Mouse (Mus musculus) adrenal gland, adult 8-10 months (tissue): ENCODE data around the gene Cx3cl1. TPM values are rescaled to one million over a fixed set of nuclear protein-coding genes. Genes with fewer than 3 reads are reported as not detected.

Experiments used
- DNase-seq: peaks from one replicate; pipeline ENCODE4 v3.0.0; 2022
- total RNA-seq, 4 experiments: library from RNA; stranded (reverse); gene quantifications; 2 replicates each; pipeline ENCODE4 v1.2.4; 2022

The Cx3cl1 gene
- total RNA-seq, 4 experiments from 2014 or later, result 27.2 to 62.7 (median 45.0) TPM

DNA sequence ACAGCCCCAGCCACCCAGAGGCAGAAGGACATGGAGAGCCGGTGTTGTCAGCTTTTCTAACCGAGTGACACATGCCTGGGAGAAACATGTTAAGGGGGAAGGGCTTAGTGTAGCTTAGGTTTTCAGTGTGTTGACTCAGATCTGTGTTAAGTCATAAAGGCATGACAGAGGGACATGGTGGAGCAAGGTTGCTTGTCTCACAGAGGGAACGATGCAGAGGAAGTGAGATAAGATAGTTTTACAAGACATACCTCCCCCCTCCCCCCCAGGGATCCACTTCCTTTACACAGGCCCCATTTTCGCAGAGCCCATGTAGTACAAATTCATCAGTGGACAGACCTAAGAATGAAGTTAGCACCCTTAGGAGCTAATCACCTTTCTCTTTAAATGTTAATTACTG lies 30.6 kb downstream of the Cx3cl1 start:
- no peak for DNase-seq

DNA sequence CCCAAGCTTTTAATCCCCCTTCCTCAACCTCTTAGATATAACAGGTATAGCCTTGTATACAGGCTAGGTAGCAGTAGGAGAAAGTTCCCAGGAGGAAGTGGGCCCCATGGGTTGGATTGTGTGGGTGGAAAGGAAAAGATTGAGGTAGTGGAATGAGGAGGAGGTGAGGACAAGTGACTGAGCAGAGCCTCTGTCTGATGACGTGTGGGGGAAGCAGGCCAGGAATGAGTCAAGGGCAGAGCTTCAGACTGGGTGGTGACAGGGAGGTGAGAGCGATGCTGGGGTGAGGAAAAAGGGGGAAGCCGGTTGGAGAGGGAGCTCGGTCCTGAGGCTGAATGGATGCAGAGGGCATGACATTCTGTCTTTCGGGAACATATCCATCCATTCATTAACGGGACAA lies 31.7 kb downstream of the Cx3cl1 start:
- DNase-seq, result no peak

DNA sequence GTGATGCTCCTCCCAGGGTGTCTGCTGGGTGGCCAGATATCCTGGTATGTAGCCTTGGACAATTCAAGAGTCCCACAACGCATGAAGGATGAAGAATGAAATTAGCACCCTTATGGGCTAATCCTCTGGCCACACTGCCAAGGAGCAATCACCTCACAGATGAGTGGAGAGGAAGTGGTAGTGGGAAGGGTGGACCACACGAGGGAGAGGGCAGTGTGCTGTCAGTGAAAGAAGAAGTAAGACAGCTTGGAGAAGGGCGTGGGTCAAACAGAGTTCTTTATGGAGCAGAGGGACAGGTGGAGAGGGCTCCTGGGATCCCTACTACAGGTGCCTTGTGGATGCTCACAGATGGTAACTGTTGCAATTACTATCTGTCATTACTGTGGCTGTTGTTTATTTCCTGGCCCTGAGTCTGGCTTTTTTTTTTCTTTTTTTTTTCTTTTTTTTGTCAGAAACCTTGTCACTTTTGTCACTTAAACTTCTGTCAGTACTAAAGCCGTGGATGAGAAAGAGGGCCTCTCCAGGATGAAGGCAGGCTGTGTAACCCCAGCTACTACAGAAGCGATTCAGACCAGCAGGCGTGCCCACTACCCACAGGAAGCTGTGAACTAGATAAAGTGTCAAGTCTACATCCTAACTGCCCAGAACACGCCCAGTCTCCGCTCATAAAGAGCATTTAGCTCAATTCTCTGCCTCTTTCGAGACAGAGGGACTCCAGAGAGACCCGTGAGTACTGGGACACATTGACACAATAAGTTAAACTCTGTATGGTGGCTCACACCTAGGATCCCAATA lies 32.9 kb downstream of the Cx3cl1 start:
- no peak for DNase-seq

DNA sequence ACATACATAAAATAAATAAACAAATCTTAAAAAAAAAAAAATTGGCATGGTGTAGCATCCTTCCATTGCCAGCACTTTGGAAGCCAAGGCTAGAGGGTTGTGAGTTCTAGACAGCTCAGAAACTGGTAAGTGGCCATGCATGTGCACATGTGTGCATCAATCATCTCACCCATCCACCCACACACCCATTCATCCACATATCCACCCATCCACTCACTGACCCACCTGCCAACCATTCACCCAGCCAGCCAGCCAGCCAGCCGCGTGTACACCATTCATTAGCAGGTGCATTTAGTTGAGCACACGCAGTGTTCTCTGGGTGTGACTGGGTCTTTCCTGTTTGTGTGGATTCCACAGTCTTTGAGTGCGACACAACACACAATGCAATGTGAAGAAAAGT lies 34.0 kb downstream of the Cx3cl1 start:
- no peak for DNase-seq

DNA sequence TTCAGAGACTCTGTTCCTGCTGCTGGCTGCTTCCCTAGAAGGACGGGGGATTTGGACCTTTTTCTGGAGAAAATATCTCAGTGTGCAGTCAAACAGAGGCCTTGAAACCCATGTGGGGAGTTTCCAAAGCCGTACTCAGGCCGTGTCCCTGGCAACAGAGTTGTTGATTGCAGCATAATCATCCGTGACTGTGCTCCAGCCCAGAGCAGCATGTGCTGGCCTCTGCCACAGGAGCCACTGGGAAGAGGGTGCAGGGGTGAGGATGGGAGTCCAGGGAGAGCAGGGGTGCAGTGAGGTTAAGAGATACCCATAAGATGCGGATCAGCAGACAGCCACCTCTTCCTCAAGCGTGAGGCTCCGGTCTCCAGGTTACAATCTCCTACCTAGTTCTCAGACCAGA lies 35.7 kb downstream of the Cx3cl1 start:
- DNase-seq, result peak; percentile 78

DNA sequence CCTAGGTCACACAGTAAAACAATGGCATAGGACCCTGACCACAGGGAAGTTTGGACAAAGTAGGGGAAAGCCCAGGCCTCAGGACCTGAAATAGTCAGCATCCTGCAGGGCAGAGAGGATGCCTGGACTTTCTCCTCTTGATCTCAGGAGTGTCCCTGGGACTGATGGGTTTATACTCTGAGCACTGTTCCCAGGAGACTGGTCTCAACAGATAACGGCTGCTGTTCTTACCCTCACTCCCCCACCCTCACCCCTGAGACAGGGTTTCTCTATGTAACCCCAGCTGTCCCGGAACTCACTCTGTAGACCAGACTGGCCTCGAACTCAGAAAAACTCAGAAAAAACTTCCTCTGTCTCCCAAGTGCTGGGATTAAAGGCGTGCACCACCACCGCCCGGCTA lies 36.6 kb downstream of the Cx3cl1 start:
- no peak for DNase-seq

DNA sequence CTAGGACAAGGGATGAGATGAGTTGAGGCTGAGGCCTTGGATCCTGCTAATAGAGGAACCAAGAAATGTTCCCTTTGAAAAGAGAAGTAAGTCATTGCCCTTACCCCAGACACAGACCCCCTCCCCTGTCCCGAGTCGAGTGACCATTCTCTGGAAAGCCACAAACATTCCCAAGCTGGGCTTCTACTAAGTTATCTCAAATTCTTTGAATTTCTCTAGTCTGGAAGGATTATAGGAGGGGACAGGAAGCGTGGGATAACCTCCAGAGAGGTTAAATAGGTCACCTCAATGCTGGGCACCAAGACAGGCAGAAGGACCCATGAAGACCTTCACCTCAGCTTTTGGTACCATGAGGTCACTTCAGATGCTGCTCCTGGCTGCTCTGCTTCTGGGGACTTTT lies 38.3 kb downstream of the Cx3cl1 start, which contains the start of gene Ccl17:
Ccl17 (plus strand) TSS at position 301 of the 400 bp plus-strand sequence.
- no peak for DNase-seq

DNA sequence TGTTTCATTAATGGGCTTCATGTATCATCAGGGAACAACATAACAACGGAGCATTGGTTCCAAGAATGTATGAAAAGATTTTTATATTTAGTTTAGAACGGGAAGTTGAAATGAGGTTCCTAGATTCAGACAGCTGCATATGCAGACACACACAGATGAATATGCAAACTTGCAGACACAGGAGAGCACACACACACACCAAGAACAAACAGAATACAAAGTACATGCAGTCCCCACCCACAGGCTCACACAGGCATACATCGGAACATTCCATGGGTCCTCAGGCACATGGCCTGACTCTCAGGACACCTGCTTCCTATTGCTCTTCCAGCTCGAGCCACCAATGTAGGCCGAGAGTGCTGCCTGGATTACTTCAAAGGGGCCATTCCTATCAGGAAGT lies 39.0 kb downstream of the Cx3cl1 start:
- DNase-seq, result no peak

DNA sequence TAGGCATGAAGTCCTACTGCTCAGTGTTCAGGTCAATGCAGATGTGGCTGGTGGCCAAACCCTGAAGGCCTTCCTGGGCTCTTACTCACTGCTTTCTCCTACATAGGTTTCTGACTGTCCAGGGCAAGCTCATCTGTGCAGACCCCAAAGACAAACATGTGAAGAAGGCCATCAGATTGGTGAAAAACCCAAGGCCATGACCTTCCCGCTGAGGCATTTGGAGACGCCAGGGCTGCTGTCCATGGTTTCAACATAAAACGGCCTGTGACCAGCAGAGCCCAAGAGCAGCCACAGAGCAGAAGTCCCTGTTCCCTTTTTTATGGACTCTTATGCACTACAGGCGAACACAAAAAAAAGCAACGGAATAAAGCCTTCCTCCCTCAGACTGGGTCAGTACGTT lies 39.8 kb downstream of the Cx3cl1 start:
- peak; percentile 59 for DNase-seq

DNA sequence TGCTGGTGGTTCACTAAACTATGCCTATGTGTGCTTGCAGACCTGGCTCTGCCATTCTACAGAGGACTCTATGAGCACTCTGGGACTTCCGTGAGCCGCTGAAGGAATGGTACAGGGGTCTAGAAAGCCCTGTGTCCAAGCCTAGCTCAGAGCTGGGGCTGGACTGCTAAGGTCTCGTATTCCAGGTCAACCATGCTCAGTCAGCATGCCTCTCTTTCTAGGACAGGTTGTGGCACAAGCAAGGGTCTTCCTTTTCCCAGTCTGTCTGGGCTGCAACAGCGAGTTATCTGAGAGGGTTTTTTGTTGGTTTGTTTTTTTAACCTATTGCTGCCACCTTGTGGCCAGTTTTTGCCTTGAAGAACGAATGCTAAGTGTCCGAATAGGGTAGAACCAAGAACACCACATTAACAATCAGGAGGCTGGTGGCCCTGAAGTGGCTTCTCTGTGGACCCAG lies 40.9 kb downstream of the Cx3cl1 start:
- peak; percentile 67 for DNase-seq

DNA sequence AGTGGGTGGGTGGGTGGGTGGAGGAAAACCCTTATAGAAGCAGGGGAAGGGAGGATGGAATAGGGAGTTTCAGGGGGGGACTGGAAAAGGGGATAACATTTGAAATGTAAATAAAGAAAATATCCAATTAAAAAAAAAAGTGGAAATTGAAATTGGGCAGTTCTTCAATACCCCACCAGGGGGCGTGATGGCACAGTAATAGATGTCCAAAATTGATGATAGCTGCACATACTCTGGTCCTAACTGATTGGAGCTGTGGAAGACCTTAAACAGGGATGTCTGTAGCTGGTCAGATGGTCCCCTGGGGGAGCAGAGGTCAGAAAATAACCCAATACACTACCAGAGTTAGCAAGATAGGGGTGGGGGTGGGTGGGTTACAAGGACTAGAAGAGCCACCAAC lies 42.7 kb downstream of the Cx3cl1 start:
- no peak for DNase-seq

DNA sequence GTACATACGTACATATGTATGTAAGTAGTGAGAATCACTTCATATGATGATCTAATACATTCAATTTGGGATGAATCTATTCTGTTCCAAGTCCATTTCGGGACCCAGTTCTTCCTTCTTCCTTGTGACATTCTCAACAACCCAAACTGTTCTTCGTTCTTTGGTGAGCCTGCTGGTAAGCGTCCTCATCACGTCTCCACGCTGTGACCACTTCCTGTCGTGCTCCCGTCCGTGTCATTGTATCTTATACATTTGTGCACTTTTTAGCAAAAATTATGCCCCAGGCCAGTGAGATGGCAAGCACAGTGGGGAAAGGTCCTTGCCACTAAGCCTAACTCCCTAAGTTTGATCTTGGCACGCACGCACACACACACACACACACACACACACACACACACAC lies 46.1 kb downstream of the Cx3cl1 start:
- no peak for DNase-seq

DNA sequence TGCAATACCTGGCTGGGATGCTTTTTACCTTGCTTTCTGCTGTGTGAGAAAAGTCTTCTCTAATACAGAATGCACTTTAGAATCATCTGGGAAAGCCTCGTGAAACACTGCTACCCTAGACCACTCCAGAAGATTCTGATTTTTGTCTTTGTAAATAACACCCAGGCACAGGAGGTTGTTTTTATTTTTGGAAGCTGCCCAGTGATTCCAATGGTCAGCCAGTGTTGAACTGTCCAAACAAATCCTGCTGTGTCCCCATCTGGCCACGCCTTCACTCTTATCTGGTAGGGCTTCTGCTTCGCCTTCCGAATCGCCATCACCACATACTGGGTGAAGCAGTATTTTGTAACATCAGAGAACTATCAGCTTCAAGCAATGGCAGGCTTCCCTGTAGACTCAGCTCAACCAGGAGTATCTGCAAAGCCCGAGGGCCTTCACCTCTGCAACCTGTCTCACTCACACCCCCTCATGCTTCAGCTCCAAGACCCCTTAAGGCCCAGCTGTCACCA lies 47.9 kb downstream of the Cx3cl1 start:
- DNase-seq, result no peak

DNA sequence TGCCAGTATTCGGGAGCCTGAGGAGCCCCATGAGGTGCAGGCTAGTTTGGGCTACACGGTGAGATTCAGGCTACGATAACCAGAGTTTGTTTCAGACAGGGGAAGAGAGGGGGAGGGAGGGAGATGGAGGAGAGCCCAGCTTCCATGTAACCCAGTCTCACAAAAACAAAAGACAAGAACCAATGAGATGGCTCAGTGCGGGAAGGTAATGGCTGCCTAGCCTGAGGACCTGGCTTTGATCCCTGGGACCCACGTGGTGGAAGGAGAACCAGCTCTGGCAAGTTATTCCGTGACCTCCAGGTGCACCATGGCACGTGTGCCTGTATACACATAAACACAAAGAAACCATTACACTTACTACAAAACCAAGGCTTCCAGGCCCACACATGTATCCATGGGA lies 48.7 kb downstream of the Cx3cl1 start:
- no peak for DNase-seq

DNA sequence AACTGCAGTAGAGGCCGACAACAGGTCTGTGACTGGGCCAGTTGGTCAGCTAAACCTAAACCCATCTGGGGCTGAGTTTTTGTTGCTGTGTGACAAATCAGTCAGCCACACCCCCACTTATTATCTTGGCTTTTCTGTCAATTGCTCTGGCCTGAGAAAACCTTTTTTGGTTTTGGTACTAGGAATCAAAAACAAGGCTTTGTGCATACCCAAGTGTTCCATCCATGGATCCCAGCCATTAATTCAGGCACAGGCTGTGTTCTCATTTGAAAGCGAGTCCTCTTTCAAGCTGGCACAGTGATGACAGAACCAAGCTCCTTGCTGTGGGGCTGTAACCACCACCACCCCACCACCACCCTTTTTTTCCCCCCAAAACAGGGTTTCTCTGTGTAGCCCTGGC lies 49.6 kb downstream of the Cx3cl1 start:
- no peak for DNase-seq

DNA sequence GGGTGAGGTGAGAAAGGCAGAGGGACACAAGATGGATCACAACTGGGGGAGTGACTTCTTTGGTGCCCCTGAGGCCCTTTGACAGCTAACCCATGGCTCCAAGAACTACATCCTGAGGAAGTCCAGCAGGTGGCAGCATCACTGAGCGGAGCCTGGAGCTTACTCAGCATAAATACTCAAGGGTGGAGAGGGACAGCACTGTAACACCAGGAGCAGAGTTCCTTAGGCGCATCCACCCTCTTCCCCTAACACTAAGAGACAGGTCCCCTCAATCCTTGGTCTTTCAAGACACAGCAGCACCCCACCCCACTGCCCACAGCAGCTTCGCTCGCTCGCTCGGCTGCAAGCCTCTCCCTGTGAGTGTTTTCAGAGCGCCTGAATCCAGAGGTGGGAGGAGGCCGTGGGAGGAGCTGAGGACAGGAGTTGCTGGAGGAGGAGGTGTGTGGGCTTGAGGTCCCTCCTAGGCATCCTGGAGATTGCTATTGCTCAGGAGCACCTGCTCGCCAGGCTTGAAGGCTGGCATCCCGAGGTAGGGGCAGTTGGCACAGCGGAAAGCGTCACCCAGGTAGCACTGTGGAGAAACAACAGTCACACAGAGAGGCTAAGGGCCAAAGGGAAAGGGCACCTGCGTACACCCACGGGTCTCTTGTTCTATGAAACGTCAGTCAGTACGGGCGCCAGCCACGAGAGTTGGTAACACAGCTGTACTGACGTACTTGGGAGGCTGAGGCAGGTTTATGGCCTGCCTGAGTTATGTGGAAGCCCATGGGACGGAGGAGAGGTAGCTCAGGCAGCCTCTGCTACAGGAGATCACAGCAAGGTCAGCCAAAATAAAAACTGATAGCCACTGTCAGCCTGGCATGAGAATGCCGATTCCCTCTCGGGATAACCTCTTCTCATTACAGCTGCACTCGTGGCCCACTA lies 51.1 kb downstream of the Cx3cl1 start:
- no peak for DNase-seq

DNA sequence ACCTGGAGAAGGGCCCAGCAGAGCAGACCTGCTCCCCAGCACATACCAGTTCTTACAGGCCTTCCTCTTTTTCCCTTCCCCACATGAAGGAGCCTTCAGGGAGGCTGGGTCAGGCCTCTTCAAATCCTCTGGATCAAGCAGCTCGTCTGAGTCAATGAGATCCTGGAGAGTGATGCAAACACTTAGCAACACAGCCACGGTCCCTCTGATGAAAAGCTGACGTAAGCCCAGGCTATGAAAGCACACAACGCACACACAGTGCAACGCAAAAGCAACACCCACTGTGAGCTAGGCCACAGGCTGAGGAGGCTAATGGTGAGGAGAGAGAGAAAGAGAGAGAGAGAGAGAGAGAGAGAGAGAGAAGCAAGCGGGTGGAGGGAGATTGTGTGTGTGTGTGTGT lies 53.4 kb downstream of the Cx3cl1 start:
- DNase-seq, result no peak

DNA sequence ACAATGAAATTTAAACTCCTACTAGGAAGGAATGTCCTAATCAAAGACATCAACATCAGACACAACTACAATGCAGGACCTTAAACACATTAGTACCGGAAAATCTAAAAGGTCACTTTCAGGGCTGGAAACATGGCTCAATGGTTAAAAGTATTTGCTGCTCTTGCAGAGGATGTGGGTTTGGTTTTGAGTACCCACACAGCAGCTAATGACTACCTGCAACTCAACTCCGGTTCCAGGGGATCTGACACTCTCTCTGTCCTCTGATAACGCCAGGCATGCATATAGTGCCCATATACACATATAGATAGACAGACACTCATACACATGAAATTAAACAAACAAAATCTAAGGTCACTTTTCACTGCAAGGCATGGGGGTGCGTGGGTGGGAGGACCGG lies 54.4 kb downstream of the Cx3cl1 start:
- DNase-seq, result no peak

DNA sequence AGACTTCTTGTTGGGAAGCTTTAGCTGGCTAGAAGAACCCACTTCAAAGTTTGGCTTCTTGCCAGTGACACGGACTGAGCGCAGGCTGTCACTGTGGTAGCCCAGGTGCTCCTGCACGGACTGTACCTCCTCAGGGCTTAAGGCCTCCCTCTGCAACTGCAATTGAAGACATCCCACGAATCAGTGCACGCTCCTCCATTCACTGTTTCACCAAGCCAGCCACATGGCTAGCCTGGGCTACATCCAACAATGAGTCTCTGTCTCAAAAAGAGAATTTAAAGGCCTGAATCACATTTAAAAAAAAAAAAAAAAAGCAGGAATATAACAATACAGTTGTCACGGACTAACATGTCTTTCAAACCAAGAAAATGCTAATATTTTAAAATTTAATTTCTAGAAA lies 56.5 kb downstream of the Cx3cl1 start:
- no peak for DNase-seq
